Mouse (Mus musculus) ES-Bruce4 (cell line): ENCODE data around the gene Myo10. TPM values are rescaled to one million over a fixed set of nuclear protein-coding genes. Genes with fewer than 3 reads are reported as not detected.

Source experiments
- H3K27ac ChIP-seq: 2 replicates; pipeline ENCODE4 v1.5.1; 2012; ENCODE audit warnings: low read length, inconsistent platforms; ENCODE audit not compliant: insufficient read depth
- H3K27me3 ChIP-seq: 2 replicates; pipeline ENCODE4 v1.6.1; 2012; ENCODE audit warnings: mild to moderate bottlenecking, low read length, inconsistent platforms; ENCODE audit not compliant: control insufficient read depth, poor library complexity, insufficient read depth, severe bottlenecking
- H3K36me3 ChIP-seq: 2 replicates; pipeline ENCODE4 v1.6.1; 2012; ENCODE audit warnings: inconsistent platforms, mild to moderate bottlenecking, low read length, moderate library complexity; ENCODE audit not compliant: control insufficient read depth, poor library complexity, insufficient read depth, severe bottlenecking
- H3K4me1 ChIP-seq: one replicate; pipeline ENCODE4 v1.8.1; 2011; ENCODE audit warnings: low read length; ENCODE audit not compliant: control insufficient read depth, insufficient read depth
- H3K4me3 ChIP-seq: 2 replicates; pipeline ENCODE4 v1.5.1; 2011; ENCODE audit warnings: low read depth, mild to moderate bottlenecking, low read length
- H3K9ac ChIP-seq: 2 replicates; pipeline ENCODE4 v1.6.1; 2012; ENCODE audit warnings: low read depth, mild to moderate bottlenecking, inconsistent platforms; ENCODE audit not compliant: poor library complexity, severe bottlenecking
- H3K9me3 ChIP-seq: replicated peaks from 2 replicates; pipeline ENCODE4 v1.6.1; 2012; ENCODE audit warnings: mild to moderate bottlenecking, low read length, inconsistent platforms; ENCODE audit not compliant: control insufficient read depth, poor library complexity, insufficient read depth, severe bottlenecking
- CTCF ChIP-seq: IDR thresholded peaks from one replicate; pipeline ENCODE4 v1.8.1; 2011; ENCODE audit warnings: low read depth, low read length
- EP300 ChIP-seq: IDR thresholded peaks from 2 replicates; pipeline ENCODE4 v1.6.1; 2011; ENCODE audit warnings: low read depth, low read length; ENCODE audit not compliant: insufficient read depth
- POLR2A ChIP-seq: IDR thresholded peaks from one replicate; pipeline ENCODE4 v1.8.1; 2011; ENCODE audit warnings: low read length; ENCODE audit not compliant: insufficient read depth
- polyA plus RNA-seq: library from polyadenylated mRNA; stranded (reverse); fragments of >200 nt; gene quantifications from 2 replicates; pipeline ENCODE4 v1.2.4, GENCODE M21; 2011; ENCODE audit warnings: low read depth; ENCODE audit not compliant: missing spikeins, insufficient read depth, insufficient read length

The Myo10 gene
- polyA plus RNA-seq, 1 experiment: 171 TPM

- no peaks in the 10 kb centered on the region for H3K36me3 ChIP-seq
- no peak overlapping the region for H3K27ac ChIP-seq
- H3K27me3 ChIP-seq: no peaks in the 10 kb centered on the region
Measured at GRCm38 (mm10) chr15:25704809-25705585, 82.7 kb downstream of the Myo10 start.

GRCm38 (mm10) chr15:25706874-25707554, 84.7 kb downstream of the Myo10 start:
- no peaks in the 10 kb centered on the region for H3K36me3 ChIP-seq
- H3K4me1 ChIP-seq: no peaks in the 10 kb centered on the region
- no peak overlapping the region for H3K9ac ChIP-seq
- no peaks in the 10 kb centered on the region for H3K9me3 ChIP-seq
- no peaks in the 10 kb centered on the region for H3K27me3 ChIP-seq
- TF ChIP-seq EP300 (no peak), CTCF (no peak), POLR2A (no peak)
- H3K4me3 ChIP-seq: no peak overlapping the region
- H3K27ac ChIP-seq: no peak overlapping the region

More at GRCm38 (mm10) chr15:25704809-25705585, 82.7 kb downstream of the Myo10 start:
- no peak overlapping the region for H3K4me3 ChIP-seq
- no peaks in the 10 kb centered on the region for H3K4me1 ChIP-seq
- TF ChIP-seq EP300 (no peak), CTCF (no peak), POLR2A (no peak)
- H3K9ac ChIP-seq: no peak overlapping the region
- no peaks in the 10 kb centered on the region for H3K9me3 ChIP-seq

- Histone ChIP-seq H3K27me3 (no peaks in the 10 kb centered on the region), H3K27ac (no peak overlapping the region)
Measured at GRCm38 (mm10) chr15:25707891-25708290, 85.6 kb downstream of the Myo10 start.

GRCm38 (mm10) chr15:25710876-25711275, 88.6 kb downstream of the Myo10 start:
- no peak for TF ChIP-seq CTCF
- TF ChIP-seq POLR2A: no peak
- no peak for TF ChIP-seq EP300
- peaks cover 2% of the 10 kb centered on the region for H3K4me1 ChIP-seq
- no peaks in the 10 kb centered on the region for H3K27me3 ChIP-seq
- H3K9me3 ChIP-seq: no peaks in the 10 kb centered on the region
- no peak overlapping the region for H3K27ac ChIP-seq
- H3K36me3 ChIP-seq: no peaks in the 10 kb centered on the region
- H3K4me3 ChIP-seq: no peak overlapping the region
- H3K9ac ChIP-seq: no peak overlapping the region

More at GRCm38 (mm10) chr15:25707891-25708290, 85.6 kb downstream of the Myo10 start:
- Histone ChIP-seq H3K9me3 (no peaks in the 10 kb centered on the region), H3K36me3 (no peaks in the 10 kb centered on the region), H3K9ac (no peak overlapping the region), H3K4me1 (no peaks in the 10 kb centered on the region), H3K4me3 (no peak overlapping the region)
- no peak for TF ChIP-seq CTCF
- TF ChIP-seq EP300: no peak
- no peak for TF ChIP-seq POLR2A

GRCm38 (mm10) chr15:25712877-25713276, 90.6 kb downstream of the Myo10 start:
- Histone ChIP-seq H3K9ac (no peak overlapping the region), H3K27me3 (no peaks in the 10 kb centered on the region), H3K4me3 (no peak overlapping the region), H3K36me3 (no peaks in the 10 kb centered on the region), H3K27ac (no peak overlapping the region), H3K9me3 (no peaks in the 10 kb centered on the region), H3K4me1 (peaks cover 2% of the 10 kb centered on the region)
- TF ChIP-seq POLR2A (no peak), CTCF (no peak), EP300 (no peak)
